Mouse (Mus musculus) embryo, embryonic 10 days (tissue): ENCODE measurements at regions not wholly inside any gene's neighbourhood (a gene's known extent, or its start where the extent isn't known, plus 50 kb on each side); places are given as distances from the start of the nearest gene placed in this dataset.
A peak's percentile ranks its signal among the peaks of the same experiment; 100 is the strongest.

ENCODE experiments used
- DNase-seq: peaks from one replicate; pipeline ENCODE4 v3.0.0-alpha.2; 2015; ENCODE audit warnings: low spot score

DNA sequence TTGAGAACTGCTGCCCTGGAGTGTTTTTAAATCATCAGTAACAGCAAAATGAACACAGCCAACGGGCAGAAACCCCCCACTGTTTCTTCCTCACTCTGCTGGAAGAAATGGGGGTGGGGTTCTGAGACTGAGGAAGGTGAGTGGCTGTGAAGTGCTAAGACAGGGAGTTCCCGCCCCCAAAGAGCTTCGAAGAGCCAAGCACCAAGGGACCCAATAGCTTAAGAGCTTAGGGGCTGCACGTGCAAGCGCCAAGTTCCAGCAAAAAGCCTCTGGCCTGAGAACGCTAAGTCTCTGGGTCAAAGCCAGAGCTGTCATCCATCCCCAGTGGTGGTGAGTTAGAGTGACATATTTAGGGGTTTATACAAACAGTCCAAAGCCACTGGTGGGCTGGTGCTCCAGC is 55.1 kb upstream of the Pcbd1 start:
- no peak for DNase-seq

DNA sequence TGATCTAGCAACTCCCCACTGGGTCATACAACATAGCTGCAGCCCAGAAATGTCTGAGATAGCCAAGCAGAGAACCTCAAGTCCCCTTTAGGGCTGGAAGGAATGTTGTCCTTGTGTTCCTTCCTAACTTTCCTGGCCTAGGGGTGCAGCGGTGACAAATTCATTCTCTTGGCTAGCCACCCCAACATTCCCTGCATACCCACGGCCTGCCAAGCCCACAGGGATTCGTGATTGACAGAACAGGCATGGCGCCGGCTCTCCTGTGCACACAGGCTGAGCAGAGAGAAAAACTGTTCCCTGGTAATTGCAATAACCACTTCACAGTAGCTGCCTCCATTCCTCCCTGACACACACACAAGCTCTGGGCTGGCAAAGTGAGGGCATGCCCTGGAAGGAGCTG is 60.5 kb upstream of the Pcbd1 start:
- no peak for DNase-seq

DNA sequence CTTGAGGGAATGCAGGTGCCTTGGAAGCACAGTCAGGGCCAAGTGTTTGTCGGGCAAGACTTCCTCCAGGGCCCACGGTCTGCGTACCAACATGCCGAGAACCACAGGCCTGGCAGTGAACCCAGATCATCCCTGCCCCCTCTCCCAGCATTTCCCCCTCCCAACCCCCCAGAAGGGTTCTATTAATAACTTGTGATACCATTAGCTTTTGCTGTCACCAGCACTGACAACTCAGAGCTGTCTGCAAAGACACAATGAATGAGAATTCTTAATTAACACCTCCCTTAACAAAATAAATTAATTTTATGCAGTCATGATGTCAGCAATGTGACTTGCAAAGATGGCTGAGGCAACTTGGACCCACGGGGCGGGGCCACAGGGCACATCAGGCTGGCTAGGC is 61.9 kb upstream of the Pcbd1 start:
- no peak for DNase-seq

- no peak for DNase-seq
Measured at GRCm38 (mm10) chr10:61025061-61025460, 64.1 kb upstream of the Pcbd1 start.

GRCm38 (mm10) chr10:61024166-61024565 is 65.0 kb upstream of the Pcbd1 start:
- no peak for DNase-seq

DNA sequence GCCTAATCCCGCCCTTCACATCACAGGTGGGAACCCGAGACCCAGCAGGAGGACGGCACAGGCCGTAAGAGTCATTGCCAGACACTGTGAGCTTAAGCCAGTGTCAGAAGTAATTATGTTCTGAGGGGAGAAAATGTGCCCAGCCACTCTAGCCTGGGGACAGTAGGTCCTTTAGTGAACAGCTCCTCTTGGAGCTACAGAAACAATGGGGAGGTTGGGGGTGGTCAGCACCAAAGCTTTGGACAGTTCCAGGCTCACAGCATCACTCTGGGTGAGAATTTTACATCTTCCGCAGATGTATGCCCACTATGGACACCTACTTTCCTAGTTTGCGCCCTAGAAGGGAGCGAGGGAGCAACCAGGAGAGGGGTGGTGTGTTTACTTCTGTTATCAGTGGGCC is 65.7 kb upstream of the Pcbd1 start:
- DNase-seq, result peak; percentile 55

DNA sequence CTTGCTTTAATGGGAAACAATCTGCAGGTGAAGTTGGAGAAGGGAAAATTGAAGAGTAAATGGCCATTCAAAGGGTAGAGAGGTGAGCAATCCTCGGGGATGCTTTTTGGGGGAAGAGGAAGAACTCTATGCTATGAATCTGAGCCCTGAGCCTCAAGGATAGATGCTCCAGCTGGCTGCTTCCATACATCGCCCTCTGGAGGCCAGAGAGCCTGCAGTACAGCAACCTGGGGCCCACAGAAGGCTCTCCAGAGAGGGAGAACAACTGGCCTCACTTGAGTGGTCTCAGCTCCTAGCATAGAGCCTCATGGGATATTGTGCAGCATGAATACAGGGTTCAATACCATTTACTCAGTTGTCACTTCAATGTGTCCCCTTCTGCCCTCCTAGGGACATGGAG is 69.6 kb upstream of the Pcbd1 start:
- DNase-seq, result peak; percentile 25

DNA sequence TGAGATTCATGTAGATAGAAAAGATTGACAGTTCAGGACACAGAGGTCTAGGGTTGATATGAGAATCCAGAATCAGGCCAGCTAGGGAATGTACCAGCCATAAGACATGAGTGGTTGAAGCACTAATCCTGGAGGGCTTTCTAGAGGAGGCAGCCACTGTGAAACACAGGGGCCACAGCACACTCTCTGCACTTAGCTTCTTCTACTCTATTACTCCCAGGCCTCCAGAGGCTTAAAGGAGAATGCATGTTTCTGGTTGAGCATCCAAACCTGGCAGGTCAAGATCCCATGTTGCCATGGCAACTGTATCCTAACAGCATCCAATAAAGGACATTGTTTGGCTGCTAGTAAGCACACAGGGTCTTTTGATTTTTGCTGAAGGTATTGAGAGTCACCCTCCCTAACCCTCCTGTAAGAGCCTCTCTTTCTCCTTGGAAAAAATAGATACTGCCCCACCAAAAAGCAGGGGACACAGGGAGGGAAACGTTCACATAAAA is 76.9 kb upstream of the Pcbd1 start:
- DNase-seq, result no peak

GRCm38 (mm10) chr10:61010697-61011096 is 78.4 kb upstream of the Pcbd1 start:
- no peak for DNase-seq

- DNase-seq, result no peak
Measured at GRCm38 (mm10) chr10:61007403-61007802, 81.7 kb upstream of the Pcbd1 start.

DNA sequence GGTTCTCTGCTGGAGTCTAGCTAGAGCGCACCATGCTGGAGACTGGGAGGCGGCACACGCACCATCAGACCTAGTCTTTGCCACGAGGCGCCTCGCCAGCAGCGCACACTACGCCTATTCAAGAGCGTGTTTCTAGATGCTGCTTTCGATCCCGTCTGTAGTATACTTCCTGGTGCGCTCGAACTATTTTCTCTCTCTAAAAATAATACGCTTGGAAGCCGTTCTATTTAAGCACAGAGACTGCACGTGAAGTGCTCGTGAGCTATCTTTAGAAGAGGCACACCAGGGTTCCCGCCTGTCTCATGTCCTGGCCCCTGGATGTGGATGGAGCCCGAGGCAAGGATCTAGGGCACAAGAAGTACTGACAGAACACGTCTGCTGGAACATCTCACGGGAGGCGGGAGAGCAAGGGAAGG is 87.4 kb upstream of the Pcbd1 start:
- no peak for DNase-seq

- no peak for DNase-seq
Measured at GRCm38 (mm10) chr10:60997393-60997792, 91.7 kb upstream of the Pcbd1 start.

DNA sequence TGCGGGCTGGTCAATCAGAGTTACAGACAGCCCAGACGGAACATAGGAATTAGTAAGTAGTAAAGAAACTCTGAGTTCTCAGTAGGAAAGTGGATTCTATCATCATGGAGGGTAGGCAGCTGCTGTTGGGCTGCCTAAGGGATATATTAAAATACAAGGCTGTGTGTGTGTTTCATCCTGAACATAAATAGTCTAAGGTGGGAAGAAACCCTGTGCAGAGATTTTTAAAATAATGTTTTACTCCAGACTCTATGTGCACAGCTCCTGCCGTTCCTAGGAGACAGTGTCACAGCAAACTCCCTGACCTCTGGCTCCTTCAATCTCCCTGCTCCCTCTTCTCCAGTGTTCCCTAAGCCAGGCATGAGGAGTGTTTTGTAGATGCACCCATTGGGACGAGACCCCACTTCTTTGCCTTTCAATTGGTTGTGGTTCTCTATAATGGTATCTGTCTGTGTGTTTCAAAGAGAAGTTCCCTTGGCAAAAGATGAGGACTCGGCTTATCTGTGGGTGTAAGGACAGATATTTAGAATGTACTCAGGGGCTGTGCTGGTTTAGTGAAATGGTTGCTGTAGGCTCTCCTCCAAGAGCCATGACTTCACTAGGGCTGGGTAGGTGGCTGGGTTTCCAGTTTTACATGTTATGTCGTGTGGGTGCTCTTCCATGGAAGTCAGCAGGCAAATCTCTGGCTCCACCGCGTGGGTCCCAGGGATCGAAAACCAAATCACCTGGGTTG is 93.1 kb upstream of the Pcbd1 start:
- no peak for DNase-seq

DNA sequence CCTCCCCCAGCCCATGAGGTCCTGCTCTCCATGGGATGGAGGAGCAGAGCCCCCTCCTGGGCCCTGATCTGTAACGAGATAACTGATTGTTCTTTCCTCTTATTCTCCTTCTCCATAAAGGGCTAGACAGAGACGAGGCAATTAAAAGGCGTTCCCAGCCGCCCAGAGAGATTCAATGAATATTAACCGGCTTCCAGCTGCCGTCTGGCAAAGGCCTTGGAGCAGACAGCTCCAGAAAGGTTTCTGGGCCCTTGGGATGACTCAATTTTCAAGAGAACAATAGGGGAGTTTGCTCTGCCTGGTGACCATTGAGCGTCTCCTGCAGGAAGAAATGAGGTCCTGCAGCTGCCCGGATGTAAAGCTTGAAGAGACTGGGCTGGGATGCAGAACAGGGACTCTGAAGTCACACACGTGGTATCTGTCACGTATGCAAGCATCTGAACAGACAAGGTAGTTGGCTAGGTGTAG is 104.0 kb upstream of the Pcbd1 start:
- peak; percentile 68 for DNase-seq

- DNase-seq, result peak; percentile 25
Measured at GRCm38 (mm10) chr10:60981770-60982169, 107.4 kb upstream of the Pcbd1 start.

- peak; percentile 21 for DNase-seq
Measured at GRCm38 (mm10) chr10:60973615-60974014, 115.5 kb upstream of the Pcbd1 start.

- no peak for DNase-seq
Measured at GRCm38 (mm10) chr10:60964843-60965242, 124.3 kb upstream of the Pcbd1 start.

- DNase-seq, result no peak
Measured at GRCm38 (mm10) chr10:60957820-60958233, 126.4 kb upstream of the Unc5b start.

GRCm38 (mm10) chr10:60955467-60955866 is 124.1 kb upstream of the Unc5b start:
- no peak for DNase-seq

DNA sequence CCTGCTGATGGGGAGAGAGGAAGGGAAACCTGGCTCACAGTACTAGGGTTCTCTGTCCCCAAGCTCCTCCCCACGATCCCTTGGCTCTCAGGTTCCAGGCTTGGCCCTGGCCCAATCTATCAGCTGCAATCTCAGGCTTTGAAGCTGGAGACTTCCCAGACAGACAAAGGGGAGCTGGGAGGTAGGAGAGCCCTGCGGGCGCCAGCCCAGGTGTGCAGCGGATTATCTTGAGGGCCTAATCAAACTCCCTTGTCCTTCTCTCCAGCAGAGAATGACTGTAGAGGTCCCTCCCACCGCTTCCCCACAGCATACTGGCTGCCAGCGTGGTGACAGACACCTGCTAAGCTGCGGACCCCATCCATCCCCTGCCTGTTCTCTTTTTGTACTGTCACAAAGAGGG is 121.1 kb upstream of the Unc5b start:
- no peak for DNase-seq

DNA sequence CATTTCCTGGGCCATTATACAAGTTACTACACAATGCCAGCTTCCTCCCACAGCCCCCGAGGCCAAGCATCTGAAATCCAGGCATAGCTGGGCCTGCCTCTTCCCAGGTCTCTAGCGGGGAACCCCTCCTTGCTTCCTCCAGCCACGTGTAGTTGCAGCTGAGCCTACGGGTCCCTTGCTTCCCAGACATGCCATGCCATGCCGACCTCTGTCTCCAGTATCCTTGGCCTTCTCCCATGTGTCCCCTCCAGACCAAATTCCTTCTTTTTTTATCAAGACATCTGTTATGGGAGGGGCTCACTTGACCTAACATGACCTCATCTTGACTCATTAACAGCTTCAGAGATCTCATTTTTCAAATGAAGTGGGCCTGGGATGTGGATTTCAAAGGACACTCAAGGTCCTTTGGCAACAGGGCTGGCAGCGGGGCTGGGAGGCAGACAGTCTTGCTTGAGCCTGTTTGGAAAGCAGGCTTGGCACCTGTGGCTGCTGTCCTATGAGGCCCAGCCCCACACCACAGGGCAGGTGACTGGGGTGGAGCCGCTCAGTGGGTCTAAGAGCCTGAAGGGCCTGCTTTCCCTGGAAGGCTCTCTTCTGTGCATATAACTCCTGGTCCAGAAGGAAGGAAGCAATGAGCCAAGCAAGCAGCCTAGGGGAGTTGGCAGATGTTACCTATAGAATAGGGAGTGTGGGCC is 117.7 kb upstream of the Unc5b start:
- DNase-seq, result peak; percentile 30

- DNase-seq, result no peak
Measured at GRCm38 (mm10) chr10:60943074-60943473, 111.7 kb upstream of the Unc5b start.

GRCm38 (mm10) chr10:60938749-60939148 is 107.4 kb upstream of the Unc5b start:
- DNase-seq, result no peak

GRCm38 (mm10) chr10:60937517-60937866 is 106.1 kb upstream of the Unc5b start:
- no peak for DNase-seq
